Mouse (Mus musculus): ENCODE data around the gene Arid3b. TPM values are rescaled to one million over a fixed set of nuclear protein-coding genes. Genes with fewer than 3 reads are reported as not detected.

Arid3b gene
- total RNA-seq, 1 experiment, result 23.4 TPM

GRCm38 (mm10) chr9:57861951-57862471 is 25.4 kb upstream of the Arid3b start:
- DNase-seq (ENCODE audit: low read depth, low spot score), result peak; percentile 40
- in situ Hi-C loops (cut with MboI; ENCODE audit: low sequenced_read_pairs in 2 of 2, unreplicated experiment in 2 of 2), result loop anchor here (10.0 to 25.0 kb wide), 2 partner anchors 133 to 350 kb away; partner anchors contain the start of genes Islr (in 1 of the 2) and Islr2 (in 1 of the 2)
- Histone ChIP-seq H3K4me3 (ENCODE audit: insufficient read depth in 1 of 2, low read depth in 1 of 2, low read length in 2 of 2, poor library complexity in 1 of 2, severe bottlenecking in 1 of 2) (no peak overlapping the region), H3K36me3 (ENCODE audit: control insufficient read depth, insufficient read depth, low read length, poor library complexity, severe bottlenecking) (no peaks in the 10 kb centered on the region), H3K4me1 (ENCODE audit: control insufficient read depth in 2 of 2, insufficient read depth in 2 of 2, low read length in 2 of 2, poor library complexity in 1 of 2) (no peaks in the 10 kb centered on the region), H3K9me3 (ENCODE audit: control insufficient read depth, insufficient read depth, low read depth, low read length) (no peaks in the 10 kb centered on the region), H3K9ac (ENCODE audit: insufficient read depth, low read depth, low read length, poor library complexity, severe bottlenecking) (no peak overlapping the region), H3K27ac (ENCODE audit: insufficient read depth, low read depth, low read length, poor library complexity, severe bottlenecking) (no peak overlapping the region)
- TF ChIP-seq ZC3H11A (IDR thresholded peaks at IDR 0.05; ENCODE audit: borderline replicate concordance, low read depth, low read length) (peak; percentile 80), HCFC1 (IDR thresholded peaks at IDR 0.05; ENCODE audit: borderline replicate concordance, insufficient read depth, low read length) (no peak)

GRCm38 (mm10) chr9:57856456-57856855 is 19.9 kb upstream of the Arid3b start:
- H3K9me3 ChIP-seq (ENCODE audit: control insufficient read depth, insufficient read depth, low read depth, low read length), result no peaks in the 10 kb centered on the region
- H3K4me3 ChIP-seq (ENCODE audit: insufficient read depth in 1 of 2, low read depth in 1 of 2, low read length in 2 of 2, poor library complexity in 1 of 2, severe bottlenecking in 1 of 2), result no peak overlapping the region
- H3K4me1 ChIP-seq (ENCODE audit: control insufficient read depth in 2 of 2, insufficient read depth in 2 of 2, low read length in 2 of 2, poor library complexity in 1 of 2), result peaks cover 0 to 2% of the 10 kb centered on the region in 2 experiments; a peak in 1 of 4 replicates
- no peaks in the 10 kb centered on the region for H3K36me3 ChIP-seq (ENCODE audit: control insufficient read depth, insufficient read depth, low read length, poor library complexity, severe bottlenecking)
- H3K27ac ChIP-seq (ENCODE audit: insufficient read depth, low read depth, low read length, poor library complexity, severe bottlenecking), result no peak overlapping the region
- in situ Hi-C loops (cut with MboI; ENCODE audit: low sequenced_read_pairs in 2 of 2, unreplicated experiment in 2 of 2), result loop anchor here in 1 of 2 experiments (25.0 kb wide), 1 partner anchor 356 kb away; the partner anchor contains the start of genes Islr and Islr2
- TF ChIP-seq HCFC1 (IDR thresholded peaks at IDR 0.05; ENCODE audit: borderline replicate concordance, insufficient read depth, low read length), result no peak
- TF ChIP-seq MAFK (IDR thresholded peaks at IDR 0.05; ENCODE audit: insufficient read depth, low read depth, low read length), result no peak
- no peak for TF ChIP-seq CHD2 (IDR thresholded peaks at IDR 0.05; ENCODE audit: low read depth, low read length)
- no peak for TF ChIP-seq ZC3H11A (IDR thresholded peaks at IDR 0.05; ENCODE audit: borderline replicate concordance, low read depth, low read length)
- TF ChIP-seq ZNF384 (IDR thresholded peaks at IDR 0.05; ENCODE audit: low read depth, low read length), result no peak
- no peak for DNase-seq (ENCODE audit: low read depth, low spot score)
- no peak overlapping the region for H3K9ac ChIP-seq (ENCODE audit: insufficient read depth, low read depth, low read length, poor library complexity, severe bottlenecking)

GRCm38 (mm10) chr9:57854280-57854679 is 17.7 kb upstream of the Arid3b start:
- no peak for TF ChIP-seq ZNF384 (IDR thresholded peaks at IDR 0.05; ENCODE audit: low read depth, low read length)
- no peak for TF ChIP-seq MAFK (IDR thresholded peaks at IDR 0.05; ENCODE audit: insufficient read depth, low read depth, low read length)
- no peak for TF ChIP-seq CHD2 (IDR thresholded peaks at IDR 0.05; ENCODE audit: low read depth, low read length)
- no peak for TF ChIP-seq HCFC1 (IDR thresholded peaks at IDR 0.05; ENCODE audit: borderline replicate concordance, insufficient read depth, low read length)
- TF ChIP-seq ZC3H11A (IDR thresholded peaks at IDR 0.05; ENCODE audit: borderline replicate concordance, low read depth, low read length), result no peak
- Histone ChIP-seq H3K27ac (ENCODE audit: insufficient read depth, low read depth, low read length, poor library complexity, severe bottlenecking) (no peak overlapping the region), H3K9me3 (ENCODE audit: control insufficient read depth, insufficient read depth, low read depth, low read length) (no peaks in the 10 kb centered on the region), H3K4me3 (ENCODE audit: insufficient read depth in 1 of 2, low read depth in 1 of 2, low read length in 2 of 2, poor library complexity in 1 of 2, severe bottlenecking in 1 of 2) (no peak overlapping the region), H3K9ac (ENCODE audit: insufficient read depth, low read depth, low read length, poor library complexity, severe bottlenecking) (no peak overlapping the region), H3K36me3 (ENCODE audit: control insufficient read depth, insufficient read depth, low read length, poor library complexity, severe bottlenecking) (no peaks in the 10 kb centered on the region), H3K4me1 (ENCODE audit: control insufficient read depth in 2 of 2, insufficient read depth in 2 of 2, low read length in 2 of 2, poor library complexity in 1 of 2) (peaks cover 0 to 2% of the 10 kb centered on the region in 2 experiments; a peak in 1 of 4 replicates)
- in situ Hi-C loops (cut with MboI; ENCODE audit: low sequenced_read_pairs in 2 of 2, unreplicated experiment in 2 of 2), result loop anchor here in 1 of 2 experiments (25.0 kb wide), 1 partner anchor 358 kb away; the partner anchor contains the start of genes Islr and Islr2
- DNase-seq (ENCODE audit: low read depth, low spot score), result no peak

DNA sequence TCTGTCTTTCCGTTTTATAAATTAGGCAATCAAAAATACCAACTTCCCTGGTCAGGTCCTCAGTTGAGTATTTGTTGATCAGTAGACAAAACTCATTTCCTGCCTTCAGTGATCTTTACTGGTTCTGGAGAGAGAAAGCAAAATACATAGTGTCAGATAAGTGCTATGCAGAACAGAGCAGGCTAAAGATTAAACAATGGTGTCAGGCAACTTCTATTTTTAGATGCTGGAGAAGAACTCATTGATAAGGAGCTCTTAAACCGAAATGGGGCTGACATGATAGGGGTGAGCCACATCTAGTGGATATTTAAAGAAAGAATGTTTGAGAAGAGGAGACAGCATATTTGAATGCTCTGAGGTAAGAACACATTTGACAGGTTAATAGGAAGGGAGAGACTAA is 2.4 kb upstream of the Arid3b start:
- in situ Hi-C loops (cut with MboI; ENCODE audit: low sequenced_read_pairs in 2 of 2, unreplicated experiment in 2 of 2), result no loop called here

More for the DNA sequence above, 2.4 kb upstream of the Arid3b start:
- no peaks in the 10 kb centered on the region for H3K9me3 ChIP-seq (ENCODE audit: control insufficient read depth, insufficient read depth, low read depth, low read length)
- no peak for DNase-seq (ENCODE audit: low read depth, low spot score)
- no peak overlapping the region for H3K4me3 ChIP-seq (ENCODE audit: insufficient read depth in 1 of 2, low read depth in 1 of 2, low read length in 2 of 2, poor library complexity in 1 of 2, severe bottlenecking in 1 of 2)
- no peak overlapping the region for H3K27ac ChIP-seq (ENCODE audit: insufficient read depth, low read depth, low read length, poor library complexity, severe bottlenecking)
- peaks cover 4 to 6% of the 10 kb centered on the region in 2 experiments; a peak in 3 of 4 replicates for H3K4me1 ChIP-seq (ENCODE audit: control insufficient read depth in 2 of 2, insufficient read depth in 2 of 2, low read length in 2 of 2, poor library complexity in 1 of 2)
- no peak for TF ChIP-seq ZC3H11A (IDR thresholded peaks at IDR 0.05; ENCODE audit: borderline replicate concordance, low read depth, low read length)
- TF ChIP-seq MAFK (IDR thresholded peaks at IDR 0.05; ENCODE audit: insufficient read depth, low read depth, low read length), result no peak
- TF ChIP-seq CHD2 (IDR thresholded peaks at IDR 0.05; ENCODE audit: low read depth, low read length), result no peak
- no peak for TF ChIP-seq ZNF384 (IDR thresholded peaks at IDR 0.05; ENCODE audit: low read depth, low read length)
- H3K36me3 ChIP-seq (ENCODE audit: control insufficient read depth, insufficient read depth, low read length, poor library complexity, severe bottlenecking), result peaks cover under 1% of the 10 kb centered on the region; the same call in 1 of the 2 replicates
- H3K9ac ChIP-seq (ENCODE audit: insufficient read depth, low read depth, low read length, poor library complexity, severe bottlenecking), result no peak overlapping the region
